Mouse (Mus musculus): ENCODE measurements at regions not wholly inside any gene's neighbourhood (a gene's known extent, or its start where the extent isn't known, plus 50 kb on each side); places are given as distances from the start of the nearest gene placed in this dataset.

DNA sequence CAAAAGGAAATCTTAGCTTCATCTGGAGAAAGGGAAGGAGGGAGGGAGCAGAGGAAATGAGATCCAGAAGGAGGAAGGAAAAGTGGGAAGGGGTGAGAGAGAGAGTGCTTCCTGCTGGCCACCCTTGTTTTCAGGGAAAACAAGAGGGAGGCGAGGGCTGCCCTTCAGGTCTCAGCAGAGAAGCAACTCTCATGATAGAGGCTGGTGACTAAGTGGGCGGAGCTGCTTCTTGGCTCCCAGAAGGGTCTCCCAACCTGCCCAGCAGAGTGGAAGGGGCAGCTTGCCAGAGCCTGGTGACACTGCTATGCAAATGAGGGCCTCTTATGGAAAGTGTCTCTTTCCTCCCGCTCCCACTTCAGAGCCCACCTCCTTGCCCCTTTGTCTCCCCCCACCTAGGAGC lies 285.8 kb downstream of the Barhl2 start:
- TF ChIP-seq POLR2A (IDR thresholded peaks at IDR 0.05; ENCODE audit: low read depth, low read length) (no peak), CTCF (IDR thresholded peaks at IDR 0.05; ENCODE audit: extremely low read depth, insufficient read depth, insufficient read length, insufficient replicate concordance) (no peak)

All from spleen, adult 2 months (tissue).